Mouse (Mus musculus): ENCODE measurements around the gene Mrgprh. TPM values are rescaled to one million over a fixed set of nuclear protein-coding genes. Genes with fewer than 3 reads are reported as not detected.

The Mrgprh gene
- polyA plus RNA-seq, 1 experiment from 2014 or later, result not detected

GRCm38 (mm10) chr17:12849778-12850382, 26.0 kb upstream of the Mrgprh start:
- Histone ChIP-seq H3K9ac (no peak overlapping the region), H3K27me3 (no peaks in the 10 kb centered on the region), H3K9me3 (no peaks in the 10 kb centered on the region), H3K4me1 (replicated peaks) (0 out of 2 replicates have a peak, but pooled peaks cover 6% of the 10 kb centered on the region), H3K4me3 (no peak overlapping the region), H3K27ac (no peak overlapping the region), H3K4me2 (no peak overlapping the region), H3K36me3 (no peaks in the 10 kb centered on the region)
- no peak for ATAC-seq (ENCODE audit: low FRiP score)
- WGBS, result 92% methylated on average over 8 of the region's 8 CpGs

GRCm38 (mm10) chr17:12851689-12852088, 24.1 kb upstream of the Mrgprh start:
- Histone ChIP-seq H3K9ac (no peak overlapping the region), H3K4me3 (no peak overlapping the region), H3K9me3 (no peaks in the 10 kb centered on the region), H3K4me2 (no peak overlapping the region), H3K27me3 (no peaks in the 10 kb centered on the region), H3K27ac (no peak overlapping the region), H3K36me3 (no peaks in the 10 kb centered on the region), H3K4me1 (replicated peaks) (no peaks in the 10 kb centered on the region)
- ATAC-seq (ENCODE audit: low FRiP score), result no peak
- 71% methylated on average over 11 of the region's 11 CpGs for WGBS

- H3K9me3 ChIP-seq, result no peaks in the 10 kb centered on the region
- no peak overlapping the region for H3K4me3 ChIP-seq
- no peaks in the 10 kb centered on the region for H3K27me3 ChIP-seq
- no peak overlapping the region for H3K27ac ChIP-seq
- no peaks in the 10 kb centered on the region for H3K36me3 ChIP-seq
- no peak for ATAC-seq (ENCODE audit: low FRiP score)
- no peaks in the 10 kb centered on the region for H3K4me1 ChIP-seq (replicated peaks)
- WGBS, result 82% methylated on average over 2 of the region's 2 CpGs
- no peak overlapping the region for H3K9ac ChIP-seq
- no peak overlapping the region for H3K4me2 ChIP-seq
Measured at GRCm38 (mm10) chr17:12853821-12854220, 22.0 kb upstream of the Mrgprh start.

- no peak overlapping the region for H3K27ac ChIP-seq
- WGBS, result 93% methylated on average over 11 of the region's 11 CpGs
- no peak for ATAC-seq (ENCODE audit: low FRiP score)
Measured at GRCm38 (mm10) chr17:12854386-12854785, 21.4 kb upstream of the Mrgprh start.

GRCm38 (mm10) chr17:12857395-12857794, 18.4 kb upstream of the Mrgprh start:
- Histone ChIP-seq H3K4me1 (replicated peaks) (no peaks in the 10 kb centered on the region), H3K9ac (no peak overlapping the region), H3K9me3 (no peaks in the 10 kb centered on the region), H3K4me2 (no peak overlapping the region), H3K27ac (no peak overlapping the region), H3K36me3 (no peaks in the 10 kb centered on the region), H3K27me3 (no peaks in the 10 kb centered on the region), H3K4me3 (no peak overlapping the region)
- 59% methylated on average over 3 of the region's 3 CpGs for WGBS
- ATAC-seq (ENCODE audit: low FRiP score), result no peak

More at GRCm38 (mm10) chr17:12854386-12854785, 21.4 kb upstream of the Mrgprh start:
- H3K4me2 ChIP-seq, result no peak overlapping the region
- H3K9me3 ChIP-seq, result no peaks in the 10 kb centered on the region
- H3K36me3 ChIP-seq, result no peaks in the 10 kb centered on the region
- no peak overlapping the region for H3K9ac ChIP-seq
- H3K4me1 ChIP-seq (replicated peaks), result no peaks in the 10 kb centered on the region
- no peak overlapping the region for H3K4me3 ChIP-seq
- no peaks in the 10 kb centered on the region for H3K27me3 ChIP-seq

GRCm38 (mm10) chr17:12858072-12858471, 17.8 kb upstream of the Mrgprh start:
- no peaks in the 10 kb centered on the region for H3K9me3 ChIP-seq
- no peak for ATAC-seq (ENCODE audit: low FRiP score)
- no peak overlapping the region for H3K4me2 ChIP-seq
- WGBS, result 49% methylated on average over 4 of the region's 4 CpGs
- no peaks in the 10 kb centered on the region for H3K27me3 ChIP-seq
- no peaks in the 10 kb centered on the region for H3K36me3 ChIP-seq
- H3K4me1 ChIP-seq (replicated peaks), result no peaks in the 10 kb centered on the region
- no peak overlapping the region for H3K4me3 ChIP-seq
- H3K9ac ChIP-seq, result no peak overlapping the region
- H3K27ac ChIP-seq, result no peak overlapping the region

- Histone ChIP-seq H3K4me2 (no peak overlapping the region), H3K9me3 (no peaks in the 10 kb centered on the region), H3K9ac (no peak overlapping the region), H3K4me1 (replicated peaks) (no peaks in the 10 kb centered on the region), H3K4me3 (no peak overlapping the region), H3K36me3 (no peaks in the 10 kb centered on the region), H3K27ac (no peak overlapping the region), H3K27me3 (no peaks in the 10 kb centered on the region)
- ATAC-seq (ENCODE audit: low FRiP score), result no peak
- 87% methylated on average over 8 of the region's 8 CpGs for WGBS
Measured at GRCm38 (mm10) chr17:12859006-12859520, 16.8 kb upstream of the Mrgprh start.

GRCm38 (mm10) chr17:12864111-12864510, 11.7 kb upstream of the Mrgprh start:
- H3K9me3 ChIP-seq, result no peaks in the 10 kb centered on the region
- no peaks in the 10 kb centered on the region for H3K36me3 ChIP-seq

GRCm38 (mm10) chr17:12865407-12865806, 10.4 kb upstream of the Mrgprh start:
- ATAC-seq (ENCODE audit: low FRiP score), result no peak
- WGBS, result 67% methylated on average over 3 of the region's 3 CpGs
- no peaks in the 10 kb centered on the region for H3K36me3 ChIP-seq

More at GRCm38 (mm10) chr17:12864111-12864510, 11.7 kb upstream of the Mrgprh start:
- no peak overlapping the region for H3K4me3 ChIP-seq
- no peak for ATAC-seq (ENCODE audit: low FRiP score)
- no peaks in the 10 kb centered on the region for H3K27me3 ChIP-seq
- no peaks in the 10 kb centered on the region for H3K4me1 ChIP-seq (replicated peaks)
- no peak overlapping the region for H3K4me2 ChIP-seq
- H3K27ac ChIP-seq, result no peak overlapping the region
- no peak overlapping the region for H3K9ac ChIP-seq

GRCm38 (mm10) chr17:12866853-12867252, 9.0 kb upstream of the Mrgprh start:
- ATAC-seq (ENCODE audit: low FRiP score), result no peak
- Histone ChIP-seq H3K9me3 (no peaks in the 10 kb centered on the region), H3K9ac (no peak overlapping the region), H3K36me3 (no peaks in the 10 kb centered on the region), H3K4me2 (no peak overlapping the region), H3K27me3 (0 out of 2 replicates have a peak, but pooled peaks cover 3% of the 10 kb centered on the region), H3K27ac (no peak overlapping the region), H3K4me1 (replicated peaks) (no peaks in the 10 kb centered on the region), H3K4me3 (no peak overlapping the region)
- 85% methylated on average over 10 of the region's 10 CpGs for WGBS

More at GRCm38 (mm10) chr17:12865407-12865806, 10.4 kb upstream of the Mrgprh start:
- Histone ChIP-seq H3K4me2 (no peak overlapping the region), H3K27ac (no peak overlapping the region), H3K4me1 (replicated peaks) (no peaks in the 10 kb centered on the region), H3K4me3 (no peak overlapping the region), H3K9me3 (no peaks in the 10 kb centered on the region), H3K27me3 (no peaks in the 10 kb centered on the region), H3K9ac (no peak overlapping the region)

- WGBS, result 61% methylated on average over 2 of the region's 2 CpGs
- Histone ChIP-seq H3K9me3 (no peaks in the 10 kb centered on the region), H3K36me3 (no peaks in the 10 kb centered on the region), H3K9ac (no peak within 1 kb of the TSS), H3K4me2 (no peak within 1 kb of the TSS), H3K4me1 (replicated peaks) (0 out of 2 replicates have a peak, but pooled peaks cover 4% of the 10 kb centered on the region), H3K27ac (no peak within 1 kb of the TSS), H3K4me3 (no peak within 1 kb of the TSS), H3K27me3 (0 out of 2 replicates have a peak, but pooled peaks cover 5% of the 10 kb centered on the region)
- ATAC-seq (ENCODE audit: low FRiP score), result no peak
Measured at GRCm38 (mm10) chr17:12868043-12868442, 7.8 kb upstream of the Mrgprh start, which contains the start of gene Mas1. TSS of gene Mas1 (minus strand) at chr17:12868143.

- H3K4me1 ChIP-seq (replicated peaks), result 0 out of 2 replicates have a peak, but pooled peaks cover 4% of the 10 kb centered on the region
- no peak overlapping the region for H3K4me3 ChIP-seq
- H3K27ac ChIP-seq, result no peak overlapping the region
- ATAC-seq (ENCODE audit: low FRiP score), result no peak
- no peaks in the 10 kb centered on the region for H3K36me3 ChIP-seq
- H3K27me3 ChIP-seq, result 0 out of 2 replicates have a peak, but pooled peaks cover 5% of the 10 kb centered on the region
- 49% methylated on average over 4 of the region's 4 CpGs for WGBS
- no peaks in the 10 kb centered on the region for H3K9me3 ChIP-seq
- no peak overlapping the region for H3K4me2 ChIP-seq
- no peak overlapping the region for H3K9ac ChIP-seq
Measured at GRCm38 (mm10) chr17:12868640-12869039, 7.2 kb upstream of the Mrgprh start.

All from hindbrain, embryonic 13.5 days (tissue).